Mouse (Mus musculus): ENCODE measurements at regions not wholly inside any gene's neighbourhood (a gene's known extent, or its start where the extent isn't known, plus 50 kb on each side); places are given as distances from the start of the nearest gene placed in this dataset.

GRCm38 (mm10) chr6:51103236-51103635, 329.2 kb upstream of the Nfe2l3 start:
- Histone ChIP-seq H3K9me3 (no peaks in the 10 kb centered on the region), H3K27ac (peak overlapping the region; percentile 40; the same call in 1 of the 2 replicates), H3K4me1 (peaks cover 4% of the 10 kb centered on the region), H3K4me3 (no peak overlapping the region), H3K27me3 (ENCODE audit: poor library complexity, severe bottlenecking) (no peaks in the 10 kb centered on the region), H3K36me3 (replicated peaks) (no peaks in the 10 kb centered on the region)
- 80% methylated on average over 4 of the region's 4 CpGs for WGBS
- DNase-seq (ENCODE audit: extremely low spot score, low spot score), result no peak

- Histone ChIP-seq H3K4me1 (peaks cover 11% of the 10 kb centered on the region), H3K4me3 (no peak overlapping the region), H3K27me3 (ENCODE audit: poor library complexity, severe bottlenecking) (no peaks in the 10 kb centered on the region), H3K9me3 (no peaks in the 10 kb centered on the region), H3K36me3 (replicated peaks) (no peaks in the 10 kb centered on the region), H3K27ac (peak overlapping the region; percentile 60; the same call in 1 of the 2 replicates)
- WGBS, result 88% methylated on average over 5 of the region's 5 CpGs
- no peak for DNase-seq (ENCODE audit: extremely low spot score, low spot score)
Observed at GRCm38 (mm10) chr6:51104336-51104735, 328.1 kb upstream of the Nfe2l3 start.

GRCm38 (mm10) chr6:51108336-51108956, 324.0 kb upstream of the Nfe2l3 start:
- Histone ChIP-seq H3K27ac (no peak overlapping the region), H3K27me3 (ENCODE audit: poor library complexity, severe bottlenecking) (no peaks in the 10 kb centered on the region), H3K4me1 (peaks cover 9% of the 10 kb centered on the region; the same call in 1 of the 2 replicates), H3K36me3 (replicated peaks) (no peaks in the 10 kb centered on the region), H3K9me3 (no peaks in the 10 kb centered on the region), H3K4me3 (no peak overlapping the region)
- no peak for DNase-seq (ENCODE audit: extremely low spot score, low spot score)
- WGBS, result 44% methylated on average over 8 of the region's 8 CpGs

- 95% methylated on average over 3 of the region's 3 CpGs for WGBS
- Histone ChIP-seq H3K4me1 (peaks cover 16% of the 10 kb centered on the region), H3K9me3 (no peaks in the 10 kb centered on the region), H3K36me3 (replicated peaks) (no peaks in the 10 kb centered on the region), H3K27me3 (ENCODE audit: poor library complexity, severe bottlenecking) (no peaks in the 10 kb centered on the region), H3K4me3 (no peak overlapping the region), H3K27ac (no peak overlapping the region)
- no peak for DNase-seq (ENCODE audit: extremely low spot score, low spot score)
Observed at GRCm38 (mm10) chr6:51110596-51110995, 321.9 kb upstream of the Nfe2l3 start.

- 70% methylated on average over 10 of the region's 10 CpGs for whole genome bisulfite sequencing
- Histone ChIP-seq H3K36me3 (replicated peaks) (no peaks in the 10 kb centered on the region), H3K27ac (no peak overlapping the region), H3K9me3 (no peaks in the 10 kb centered on the region), H3K27me3 (ENCODE audit: poor library complexity, severe bottlenecking) (no peaks in the 10 kb centered on the region), H3K4me1 (peaks cover 12% of the 10 kb centered on the region), H3K4me3 (no peak overlapping the region)
- no peak for DNase-seq (ENCODE audit: extremely low spot score, low spot score)
Observed at GRCm38 (mm10) chr6:51114604-51115333, 317.7 kb upstream of the Nfe2l3 start.

- Histone ChIP-seq H3K27ac (peak overlapping the region; percentile 20; the same call in 1 of the 2 replicates), H3K4me3 (no peak overlapping the region), H3K36me3 (replicated peaks) (no peaks in the 10 kb centered on the region), H3K4me1 (peaks cover 22% of the 10 kb centered on the region), H3K9me3 (no peaks in the 10 kb centered on the region), H3K27me3 (ENCODE audit: poor library complexity, severe bottlenecking) (no peaks in the 10 kb centered on the region)
- no peak for DNase-seq (ENCODE audit: extremely low spot score, low spot score)
- 77% methylated on average over 9 of the region's 9 CpGs for WGBS
Observed at GRCm38 (mm10) chr6:51118833-51119535, 313.5 kb upstream of the Nfe2l3 start.

GRCm38 (mm10) chr6:51119691-51120302, 312.7 kb upstream of the Nfe2l3 start:
- Histone ChIP-seq H3K4me3 (no peak overlapping the region), H3K27ac (no peak overlapping the region), H3K36me3 (replicated peaks) (no peaks in the 10 kb centered on the region), H3K9me3 (no peaks in the 10 kb centered on the region), H3K27me3 (ENCODE audit: poor library complexity, severe bottlenecking) (no peaks in the 10 kb centered on the region), H3K4me1 (peaks cover 19% of the 10 kb centered on the region)
- 92% methylated on average over 12 of the region's 12 CpGs for WGBS
- no peak for DNase-seq (ENCODE audit: extremely low spot score, low spot score)

- H3K9me3 ChIP-seq, result no peaks in the 10 kb centered on the region
- WGBS, result 65% methylated on average over 5 of the region's 5 CpGs
- DNase-seq (ENCODE audit: extremely low spot score, low spot score), result no peak
- H3K4me3 ChIP-seq, result no peak overlapping the region
- no peaks in the 10 kb centered on the region for H3K27me3 ChIP-seq (ENCODE audit: poor library complexity, severe bottlenecking)
- H3K27ac ChIP-seq, result no peak overlapping the region
- H3K4me1 ChIP-seq, result peaks cover 15% of the 10 kb centered on the region
- no peaks in the 10 kb centered on the region for H3K36me3 ChIP-seq (replicated peaks)
Observed at GRCm38 (mm10) chr6:51122941-51123340, 309.5 kb upstream of the Nfe2l3 start.

- no peaks in the 10 kb centered on the region for H3K36me3 ChIP-seq (replicated peaks)
- no peak for DNase-seq (ENCODE audit: extremely low spot score, low spot score)
- H3K27me3 ChIP-seq (ENCODE audit: poor library complexity, severe bottlenecking), result no peaks in the 10 kb centered on the region
- no peak overlapping the region for H3K4me3 ChIP-seq
- 89% methylated on average over 6 of the region's 6 CpGs for WGBS
- H3K4me1 ChIP-seq, result peaks cover 4% of the 10 kb centered on the region
- H3K9me3 ChIP-seq, result no peaks in the 10 kb centered on the region
- no peak overlapping the region for H3K27ac ChIP-seq
Observed at GRCm38 (mm10) chr6:51127851-51128250, 304.6 kb upstream of the Nfe2l3 start.

GRCm38 (mm10) chr6:51129096-51129495, 303.4 kb upstream of the Nfe2l3 start:
- Histone ChIP-seq H3K9me3 (no peaks in the 10 kb centered on the region), H3K27ac (no peak overlapping the region), H3K4me3 (no peak overlapping the region), H3K4me1 (no peaks in the 10 kb centered on the region), H3K36me3 (replicated peaks) (no peaks in the 10 kb centered on the region), H3K27me3 (ENCODE audit: poor library complexity, severe bottlenecking) (no peaks in the 10 kb centered on the region)
- DNase-seq (ENCODE audit: extremely low spot score, low spot score), result no peak
- WGBS, result 96% methylated on average over 13 of the region's 13 CpGs

GRCm38 (mm10) chr6:51129591-51129990, 302.9 kb upstream of the Nfe2l3 start:
- WGBS, result 94% methylated on average over 14 of the region's 14 CpGs
- no peaks in the 10 kb centered on the region for H3K27me3 ChIP-seq (ENCODE audit: poor library complexity, severe bottlenecking)
- no peaks in the 10 kb centered on the region for H3K36me3 ChIP-seq (replicated peaks)
- no peaks in the 10 kb centered on the region for H3K9me3 ChIP-seq
- DNase-seq (ENCODE audit: extremely low spot score, low spot score), result no peak
- H3K4me1 ChIP-seq, result no peaks in the 10 kb centered on the region
- no peak overlapping the region for H3K27ac ChIP-seq
- no peak overlapping the region for H3K4me3 ChIP-seq

GRCm38 (mm10) chr6:51144762-51145161, 287.7 kb upstream of the Nfe2l3 start:
- no peak overlapping the region for H3K27ac ChIP-seq

More at GRCm38 (mm10) chr6:51144762-51145161, 287.7 kb upstream of the Nfe2l3 start:
- Histone ChIP-seq H3K4me1 (no peaks in the 10 kb centered on the region), H3K4me3 (no peak overlapping the region), H3K36me3 (replicated peaks) (no peaks in the 10 kb centered on the region), H3K9me3 (no peaks in the 10 kb centered on the region), H3K27me3 (ENCODE audit: poor library complexity, severe bottlenecking) (peaks cover 3% of the 10 kb centered on the region; the same call in 1 of the 2 replicates)
- DNase-seq (ENCODE audit: extremely low spot score, low spot score), result no peak
- WGBS, result 87% methylated on average over 11 of the region's 11 CpGs

All from forebrain, embryonic 10.5 days (tissue).